Mouse (Mus musculus) urinary bladder, postnatal 4 days (tissue): ENCODE measurements around the gene Sec16a.

Source experiments
- DNase-seq, 2 experiments: peaks; one replicate each; pipeline ENCODE4 v3.0.0; 2021 to 2022; ENCODE audit warnings: low spot score in 2 of 2

The Sec16a gene

DNA sequence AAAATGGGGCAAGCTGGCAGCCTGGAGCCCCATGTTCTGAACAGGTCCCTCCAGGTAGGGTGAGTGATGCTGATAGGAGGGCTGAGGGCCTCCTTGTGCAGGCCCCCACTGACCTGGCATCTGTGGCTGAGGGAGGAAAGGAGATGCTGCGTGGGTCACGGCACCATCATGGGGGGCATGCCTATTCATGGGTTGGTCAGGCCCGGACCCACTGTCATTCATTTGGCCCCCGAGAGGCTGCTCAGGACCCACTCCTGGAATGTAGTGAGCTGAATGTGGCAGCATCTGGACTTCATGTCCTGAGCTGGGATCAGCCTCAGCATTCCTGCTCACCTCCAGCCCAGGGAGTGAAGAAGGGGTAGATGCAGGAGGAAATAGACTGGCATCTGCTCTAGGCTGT is 3.8 kb downstream of the Sec16a start:
- no peak for DNase-seq

GRCm38 (mm10) chr2:26439671-26440070 is 5.3 kb downstream of the Sec16a start:
- DNase-seq, result no peak

DNA sequence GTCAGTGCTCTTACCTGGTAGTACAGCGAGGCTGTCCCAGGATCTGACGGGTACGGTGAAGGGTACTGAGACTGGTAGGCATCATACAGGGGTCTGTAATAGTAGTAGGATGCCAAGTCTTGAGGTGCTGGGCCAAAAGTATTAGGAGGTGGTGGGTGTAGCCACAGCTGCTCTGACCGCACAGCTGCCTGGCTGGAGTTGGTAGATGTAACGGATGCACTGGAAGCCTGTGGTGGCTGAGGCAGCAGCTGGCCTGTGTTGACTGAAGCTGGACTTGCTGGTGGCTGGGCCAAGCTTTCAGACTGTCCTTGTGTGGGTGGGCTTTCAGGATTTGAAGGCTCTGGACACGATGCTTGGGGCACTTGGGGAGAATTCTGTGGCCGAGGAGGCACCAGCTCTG is 6.6 kb downstream of the Sec16a start:
- no peak for DNase-seq

- DNase-seq, result no peak
These were observed 7.8 kb downstream of the Sec16a start for GRCm38 (mm10) chr2:26437221-26437620.

DNA sequence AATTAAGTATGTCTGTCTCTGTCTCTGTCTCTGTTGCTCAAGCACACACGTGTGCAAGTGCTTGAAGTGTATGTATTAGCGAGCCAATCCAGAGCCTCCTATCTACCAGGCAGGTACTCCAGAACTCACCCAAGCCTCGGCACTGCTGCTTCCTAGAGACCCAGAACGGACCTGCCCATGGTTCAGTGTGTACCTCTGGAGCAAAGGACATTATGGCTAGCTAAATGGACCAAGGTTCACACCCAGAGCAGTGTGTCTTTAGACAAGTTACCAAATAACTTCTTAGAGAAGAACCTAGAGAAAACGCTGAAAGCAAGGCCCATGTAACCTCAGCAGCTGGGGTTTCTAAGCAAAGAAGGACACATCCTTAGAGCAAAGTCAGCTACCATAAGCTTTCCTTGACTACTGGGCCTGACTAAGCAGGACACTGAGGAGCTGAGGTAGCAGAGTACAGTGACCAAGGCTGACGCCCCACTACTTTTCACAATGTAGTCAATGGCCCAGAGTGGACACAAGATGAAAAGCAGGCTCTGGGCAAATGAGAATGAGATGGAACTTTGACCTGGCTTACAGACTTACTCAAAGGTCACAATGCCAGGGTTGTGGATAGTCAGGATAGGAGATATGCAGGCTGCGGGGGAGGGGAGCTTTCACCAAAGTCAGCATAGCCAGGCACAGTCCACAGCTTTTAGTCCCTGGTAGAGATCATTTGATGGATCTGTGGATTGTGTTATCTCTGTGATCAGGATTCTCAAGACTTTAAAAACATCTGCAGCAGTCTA is 10.0 kb downstream of the Sec16a start:
- no peak for DNase-seq

- DNase-seq, result no peak
These were observed 15.2 kb downstream of the Sec16a start for GRCm38 (mm10) chr2:26429851-26430250.

DNA sequence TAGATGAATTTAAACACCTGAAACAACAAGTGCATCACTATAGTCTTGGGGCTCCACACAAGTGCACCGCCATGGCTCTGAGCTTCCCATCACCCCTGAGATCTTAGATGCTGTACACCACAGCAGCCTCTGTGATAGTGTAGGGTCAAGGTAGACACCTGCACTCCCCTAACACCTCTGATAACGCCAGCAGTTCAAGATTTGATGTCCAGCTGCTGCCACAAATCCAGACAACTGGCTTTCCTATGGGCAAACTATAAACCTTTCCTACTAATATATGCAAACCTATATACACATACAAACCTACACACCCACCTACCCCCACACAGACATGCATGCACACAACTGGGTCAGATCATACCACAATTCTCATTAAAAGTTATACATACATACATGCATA is 20.5 kb downstream of the Sec16a start:
- no peak for DNase-seq

- DNase-seq, result no peak
These were observed 21.9 kb downstream of the Sec16a start for GRCm38 (mm10) chr2:26423086-26423485.

DNA sequence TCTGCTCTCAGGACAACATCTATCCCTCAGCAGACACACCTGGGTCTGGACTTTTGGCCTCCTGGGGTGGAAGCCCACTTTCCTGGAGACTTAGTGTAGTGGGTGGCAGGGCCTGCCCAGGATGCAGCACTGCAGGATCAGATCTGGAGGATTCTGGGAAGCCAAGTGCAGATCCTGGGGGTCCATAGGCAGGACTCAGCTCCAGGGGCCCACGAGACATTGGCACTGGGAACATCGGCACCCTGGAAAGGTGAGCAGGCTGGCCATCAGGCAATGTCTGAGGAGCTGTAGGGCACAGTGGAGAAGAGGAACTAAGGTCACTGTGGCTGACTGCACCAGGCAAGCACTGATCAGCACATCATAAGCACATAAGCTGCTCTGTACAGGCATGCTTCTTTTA is 23.0 kb downstream of the Sec16a start:
- DNase-seq, result no peak

DNA sequence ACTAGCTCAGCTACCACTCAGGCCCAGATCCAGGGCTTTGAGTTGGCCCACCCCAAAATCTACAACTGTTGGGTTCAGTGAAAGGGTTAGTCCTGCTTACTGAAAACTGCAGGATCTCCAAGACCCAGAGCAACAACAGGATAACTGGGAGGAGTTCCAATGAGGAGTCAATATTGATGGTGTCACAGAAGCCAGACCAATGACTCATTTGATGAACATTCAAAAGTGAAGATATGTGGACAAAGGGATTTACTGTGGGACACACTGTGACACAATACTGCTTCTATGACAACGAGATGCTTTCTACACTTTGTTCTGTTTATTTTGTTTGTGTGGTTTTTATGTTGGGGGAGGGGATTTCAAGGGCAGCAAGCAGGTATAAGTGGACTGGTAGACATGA is 26.9 kb downstream of the Sec16a start:
- no peak for DNase-seq

DNA sequence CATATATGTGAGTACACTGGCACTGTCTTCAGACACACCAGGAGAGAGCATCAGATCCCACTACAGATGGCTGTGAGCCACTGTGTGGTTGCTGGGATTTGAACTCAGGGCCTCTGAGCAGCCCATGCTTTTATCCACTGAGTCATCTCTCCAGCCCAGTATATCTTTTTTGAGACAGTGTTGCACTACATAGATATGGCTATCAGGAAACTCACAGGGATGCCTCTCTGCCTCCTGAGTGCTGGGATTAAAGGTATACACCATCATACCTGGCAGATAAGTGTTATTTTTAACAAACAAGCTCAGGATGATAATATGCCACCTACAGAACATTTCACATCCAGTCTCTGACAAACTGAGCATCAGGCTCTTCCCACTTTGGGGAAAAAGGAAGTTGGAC is 27.9 kb downstream of the Sec16a start:
- DNase-seq, result no peak

- no peak for DNase-seq
These were observed 34.0 kb downstream of the Sec16a start for GRCm38 (mm10) chr2:26410931-26411411.

- no peak for DNase-seq
These were observed 34.9 kb downstream of the Sec16a start for GRCm38 (mm10) chr2:26410091-26410490.

- DNase-seq, result no peak
These were observed 35.7 kb downstream of the Sec16a start for GRCm38 (mm10) chr2:26409362-26409761.

DNA sequence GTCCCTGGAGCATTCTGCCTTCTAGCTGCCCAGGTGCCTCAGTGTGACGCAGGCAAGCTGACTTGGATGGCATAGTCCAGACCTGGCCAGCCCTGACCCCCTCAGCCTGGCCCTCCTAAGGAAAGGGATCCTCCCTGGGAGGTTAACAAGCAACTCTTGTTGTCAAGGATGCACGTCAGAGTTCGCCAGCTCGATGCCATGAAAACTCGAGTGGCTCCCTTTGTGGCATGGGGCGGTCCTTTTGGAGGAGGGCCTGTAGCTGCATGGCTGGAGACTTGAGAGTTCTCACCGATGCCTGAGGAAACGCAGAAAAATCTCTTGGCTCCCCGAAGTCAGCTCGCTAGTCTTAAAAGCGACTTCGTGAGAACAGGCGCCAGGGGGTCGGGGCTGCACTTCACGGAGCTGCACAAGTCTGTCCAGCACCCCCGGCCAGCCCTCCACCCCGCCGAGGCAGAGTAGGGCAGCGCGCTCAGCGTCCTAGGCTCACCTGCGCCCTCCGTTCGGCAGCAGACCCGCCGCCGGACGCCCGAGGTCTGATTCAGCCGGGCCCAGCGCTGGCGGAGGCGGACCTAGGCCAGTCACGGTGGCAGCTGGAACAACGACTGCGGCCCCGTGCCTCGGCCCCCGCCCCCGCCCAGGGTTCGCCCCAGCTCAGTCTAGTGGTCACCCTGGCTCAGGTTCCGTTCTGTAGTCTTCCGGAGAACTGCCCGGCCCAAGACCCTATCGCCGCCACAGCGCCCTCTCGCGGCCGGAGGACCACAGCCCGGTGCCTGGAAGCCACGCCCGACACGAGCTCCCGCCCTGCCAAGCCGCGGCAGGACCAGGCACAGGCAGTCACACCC is 36.3 kb downstream of the Sec16a start, which contains the start of gene Inpp5e:
Inpp5e (minus strand) TSS at position 689 of the 842 bp plus-strand sequence.
- DNase-seq, result peak; percentile 96 to 98

DNA sequence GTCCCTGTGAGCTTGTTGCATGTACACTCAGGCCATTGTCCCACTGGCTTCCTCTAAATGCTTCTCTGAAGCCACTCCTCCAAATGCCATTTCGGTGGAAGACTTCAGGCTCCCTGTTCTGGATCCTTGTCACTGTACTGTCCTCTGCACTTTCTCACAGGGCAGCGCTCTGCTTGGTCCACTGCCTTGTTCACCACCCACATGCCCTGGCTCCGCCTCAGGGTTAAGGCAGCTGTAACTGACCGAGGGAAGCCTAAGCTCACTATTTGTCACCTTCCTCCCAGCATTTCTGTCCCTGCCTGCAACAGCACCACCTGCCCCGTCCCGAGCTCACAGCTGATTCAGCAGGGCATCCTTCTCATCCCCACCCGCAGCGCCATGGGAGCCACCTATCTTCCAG is 41.7 kb downstream of the Sec16a start:
- no peak for DNase-seq

DNA sequence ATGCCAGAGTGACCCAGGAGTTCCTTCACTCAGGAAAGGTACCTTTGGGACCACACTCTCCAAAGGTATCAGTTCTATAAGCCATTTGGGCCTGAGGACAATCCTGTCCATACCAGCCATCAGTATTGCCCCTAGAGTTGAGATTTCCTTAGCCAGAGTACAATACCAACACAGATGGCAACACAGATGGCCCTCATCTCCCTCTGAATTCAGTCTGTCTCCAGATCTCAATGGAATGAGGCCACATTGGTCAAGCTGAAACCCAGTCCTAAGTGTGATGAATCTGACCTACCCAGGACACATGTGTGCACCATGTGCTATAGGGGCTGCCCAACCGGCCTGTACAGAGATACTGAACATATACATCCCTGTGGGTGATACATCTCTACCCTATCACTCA is 42.8 kb downstream of the Sec16a start:
- DNase-seq, result no peak

GRCm38 (mm10) chr2:26401023-26401422 is 44.0 kb downstream of the Sec16a start:
- no peak for DNase-seq

- no peak for DNase-seq
These were observed 44.7 kb downstream of the Sec16a start for GRCm38 (mm10) chr2:26400296-26400695.

DNA sequence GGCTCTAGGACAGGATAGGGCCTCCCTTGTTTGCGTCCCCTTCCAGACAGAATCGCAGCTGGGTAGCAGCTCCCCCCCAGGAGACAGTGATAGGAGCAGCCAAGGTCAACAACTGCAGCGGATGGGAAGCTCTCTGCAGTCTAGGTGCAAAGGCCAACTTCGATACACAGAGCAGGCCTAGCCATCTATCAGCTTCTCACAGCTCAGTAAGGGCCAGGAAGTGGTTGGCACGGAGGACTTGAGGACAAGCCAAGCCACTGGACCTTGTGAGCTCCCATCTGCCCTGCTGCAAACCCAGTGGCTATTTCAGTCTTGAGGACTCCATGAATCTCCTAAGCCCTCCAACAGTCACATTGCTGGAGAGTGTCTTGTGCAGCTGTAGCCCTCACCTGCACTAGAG is 45.4 kb downstream of the Sec16a start:
- no peak for DNase-seq

DNA sequence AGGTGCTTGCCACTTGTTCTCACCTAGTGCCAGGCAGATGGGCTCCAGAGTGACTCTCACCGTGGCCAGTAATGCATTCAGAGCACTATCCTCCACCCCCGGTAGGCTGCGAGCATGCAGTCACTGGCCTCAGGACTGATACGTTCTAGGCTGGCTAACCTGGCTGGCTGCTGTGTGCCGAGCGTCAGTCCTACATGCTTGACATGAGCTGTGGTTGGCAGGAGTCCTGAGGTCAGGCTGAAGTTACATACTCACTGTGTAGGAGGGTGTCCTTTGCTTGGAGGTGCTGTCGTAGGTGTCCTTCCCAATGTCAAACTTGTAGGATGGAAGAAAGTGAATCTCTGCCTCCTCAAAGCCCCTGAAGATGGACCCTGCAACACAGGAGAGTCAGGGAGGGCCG is 46.0 kb downstream of the Sec16a start:
- DNase-seq, result no peak

- no peak for DNase-seq
These were observed 53.4 kb downstream of the Sec16a start for GRCm38 (mm10) chr2:26391617-26392016.

- DNase-seq, result no peak
These were observed 54.1 kb downstream of the Sec16a start for GRCm38 (mm10) chr2:26390954-26391353.
